Mouse (Mus musculus) cerebellum, adult 11 months (tissue): ENCODE results near the gene Kifc3.
"Not testable (repeated sequence)": the region's sequence is repeated elsewhere in the genome, so short reads cannot be mapped to it uniquely, and the experiment has no call there.

ENCODE experiments used
- DNase-seq: peaks from one replicate; pipeline ENCODE4 v3.0.0; 2022

The Kifc3 gene

DNA sequence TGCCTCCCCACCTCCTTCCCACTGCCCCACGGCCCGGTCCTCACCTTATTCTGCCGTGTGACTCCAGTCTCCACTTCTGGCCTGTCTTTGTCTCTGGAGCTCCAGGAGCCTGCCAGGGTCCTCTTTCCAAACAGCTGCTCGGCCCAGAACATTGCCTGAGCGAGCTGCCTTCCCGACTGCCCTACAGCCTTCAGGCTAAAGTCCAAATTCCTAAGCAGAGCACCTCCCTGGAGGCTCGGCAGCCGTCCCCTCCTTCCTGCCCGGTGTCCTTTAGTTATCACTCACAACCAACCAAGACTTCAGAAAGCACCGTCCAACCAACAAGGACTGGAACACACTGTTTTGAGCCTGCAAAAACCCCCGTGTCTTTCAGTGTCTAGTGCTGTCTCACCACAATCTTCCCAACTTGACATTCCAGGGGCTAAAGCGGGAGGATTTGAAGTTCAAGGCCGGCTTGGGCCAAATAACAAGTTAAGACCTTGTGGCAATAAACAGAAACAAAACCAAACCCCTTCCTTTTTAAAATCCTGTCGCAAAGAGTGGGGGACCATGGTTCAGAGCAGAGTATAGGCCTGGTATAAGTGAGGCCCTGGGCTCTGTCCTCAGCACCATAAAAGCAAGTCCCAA is at the start of gene Kifc3:
Gene Kifc3, minus strand, starts transcription at position 164 of the 627 bp plus-strand sequence.
- no peak for DNase-seq

DNA sequence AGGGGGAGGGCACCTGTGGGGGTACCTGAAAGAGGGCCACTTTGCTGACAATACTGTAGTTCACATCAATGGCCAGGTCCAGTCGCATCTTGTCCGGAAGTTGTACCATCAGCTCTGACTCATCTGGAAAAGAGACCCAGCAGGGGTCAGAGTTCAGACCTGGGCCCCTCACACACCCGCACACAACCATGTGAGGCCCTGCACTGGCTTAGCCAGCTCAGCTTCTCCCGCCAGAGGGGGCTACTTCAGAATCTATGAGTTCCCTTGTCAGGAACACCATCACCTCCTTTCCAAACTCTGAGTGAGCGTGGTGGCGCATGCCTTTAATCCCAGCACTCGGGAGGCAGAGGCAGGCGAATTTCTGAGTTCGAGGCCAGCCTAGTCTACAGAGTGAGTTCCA is 49.4 kb upstream of the Kifc3 start:
- no peak for DNase-seq

DNA sequence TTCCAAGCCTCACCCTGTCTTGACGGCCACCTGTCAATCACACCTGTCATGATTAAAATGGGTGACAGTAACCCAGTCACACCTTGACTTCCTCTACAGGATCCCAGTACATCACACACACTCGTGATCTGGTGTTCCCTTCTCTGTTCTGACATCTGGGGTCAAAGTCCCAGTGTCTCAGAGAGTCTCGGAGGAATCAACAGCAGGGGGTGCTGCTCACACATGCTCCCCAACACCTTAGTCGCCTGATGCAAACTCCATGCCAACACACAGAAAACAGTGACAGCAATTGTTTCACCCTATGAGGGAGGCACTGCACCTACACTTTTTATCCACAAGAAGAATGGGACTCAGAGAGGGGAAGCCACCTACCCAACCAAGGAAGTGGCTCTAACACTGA is 47.2 kb upstream of the Kifc3 start:
- DNase-seq = no peak

DNA sequence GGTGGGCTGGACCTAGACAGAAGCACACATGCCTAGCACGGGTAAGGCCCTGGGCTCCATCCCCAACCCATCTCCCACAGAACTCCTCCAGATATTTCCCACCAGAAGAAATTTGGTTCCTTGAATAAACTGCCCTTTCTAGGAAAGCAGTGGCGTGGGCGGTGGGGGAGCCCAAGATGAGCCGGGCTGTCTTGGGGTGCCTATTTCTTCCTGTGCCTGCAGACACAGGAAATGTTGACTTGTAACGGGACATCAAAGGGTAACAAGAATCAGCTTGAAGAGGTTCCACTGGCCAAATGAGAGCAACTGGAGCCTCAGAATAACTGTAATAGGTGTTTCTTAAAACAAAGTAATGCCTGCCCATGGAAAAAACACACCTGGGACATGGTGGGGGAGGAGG is 44.7 kb upstream of the Kifc3 start:
- DNase-seq = no peak

DNA sequence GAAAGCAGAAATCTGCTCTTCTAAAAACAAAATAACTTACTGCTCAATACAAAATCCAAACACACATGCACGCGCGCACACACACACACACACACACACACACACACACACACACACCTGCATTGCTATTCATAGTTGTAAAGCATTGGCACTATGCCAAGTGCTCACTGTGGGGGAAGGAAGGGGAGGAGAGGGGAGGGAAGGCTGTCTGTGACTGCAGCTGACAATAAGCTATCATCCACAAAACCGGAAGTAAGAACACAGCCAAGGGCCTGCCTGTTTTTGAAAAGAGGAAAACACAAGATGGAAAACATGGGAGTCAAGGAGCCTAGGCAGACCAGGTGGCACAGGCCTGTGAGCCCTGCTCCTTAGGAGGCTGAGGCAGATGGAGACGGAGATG is 42.6 kb upstream of the Kifc3 start:
- DNase-seq = no peak

DNA sequence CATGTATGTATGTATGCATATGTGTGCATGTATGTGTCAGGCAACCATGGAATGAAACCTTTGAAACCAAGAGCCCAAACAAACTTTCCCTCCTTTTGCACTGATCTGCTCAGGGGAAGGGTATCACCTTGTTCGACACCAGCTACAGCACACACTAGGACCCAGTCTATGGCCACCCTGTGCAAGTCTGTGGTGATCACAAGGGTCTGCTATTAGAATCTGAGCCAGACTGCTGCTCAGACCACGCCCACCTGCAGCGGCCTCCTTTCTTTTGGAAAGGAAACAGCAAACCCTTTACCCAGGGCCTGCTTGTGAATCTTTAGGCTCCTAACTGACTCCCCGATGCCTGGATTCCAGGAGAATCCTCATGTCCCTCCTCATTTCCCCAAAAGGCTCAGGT is 41.2 kb upstream of the Kifc3 start:
- DNase-seq = no peak

DNA sequence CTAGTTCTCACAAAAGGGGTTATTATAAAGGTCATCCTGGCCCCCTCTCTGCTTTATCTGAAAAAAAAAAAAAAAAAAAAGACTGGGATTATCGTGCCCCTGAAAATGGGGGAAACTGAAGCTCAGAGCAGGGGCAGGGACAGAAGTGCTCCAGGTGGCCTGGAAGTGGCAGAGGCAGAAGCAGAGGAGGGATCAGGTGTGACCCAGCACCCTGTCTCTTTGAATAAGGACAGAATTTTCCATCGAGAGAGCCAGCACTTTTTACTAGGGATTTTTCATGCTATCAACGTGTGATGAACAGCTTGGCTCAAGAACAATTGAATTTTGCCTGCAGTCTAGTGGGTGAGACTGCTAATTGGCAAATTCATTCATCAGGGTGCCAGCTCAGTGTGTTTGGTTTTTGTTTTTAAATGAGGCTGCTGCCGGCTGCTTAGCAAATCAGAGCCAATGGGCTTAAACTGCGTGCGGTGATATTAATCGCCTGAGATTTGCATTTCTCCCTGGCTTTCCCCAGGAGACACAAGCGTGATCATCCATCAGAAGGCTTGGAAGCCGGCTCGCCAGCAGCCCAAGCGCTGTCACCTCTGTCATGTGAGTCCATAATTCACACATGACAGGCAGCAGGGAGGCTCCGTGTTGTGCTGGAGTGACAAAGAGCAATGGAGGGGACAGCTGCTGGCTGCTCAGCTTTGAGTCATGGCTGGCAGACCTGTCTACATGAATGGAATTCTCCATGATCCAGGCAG is 40.4 kb upstream of the Kifc3 start:
- DNase-seq = no peak

DNA sequence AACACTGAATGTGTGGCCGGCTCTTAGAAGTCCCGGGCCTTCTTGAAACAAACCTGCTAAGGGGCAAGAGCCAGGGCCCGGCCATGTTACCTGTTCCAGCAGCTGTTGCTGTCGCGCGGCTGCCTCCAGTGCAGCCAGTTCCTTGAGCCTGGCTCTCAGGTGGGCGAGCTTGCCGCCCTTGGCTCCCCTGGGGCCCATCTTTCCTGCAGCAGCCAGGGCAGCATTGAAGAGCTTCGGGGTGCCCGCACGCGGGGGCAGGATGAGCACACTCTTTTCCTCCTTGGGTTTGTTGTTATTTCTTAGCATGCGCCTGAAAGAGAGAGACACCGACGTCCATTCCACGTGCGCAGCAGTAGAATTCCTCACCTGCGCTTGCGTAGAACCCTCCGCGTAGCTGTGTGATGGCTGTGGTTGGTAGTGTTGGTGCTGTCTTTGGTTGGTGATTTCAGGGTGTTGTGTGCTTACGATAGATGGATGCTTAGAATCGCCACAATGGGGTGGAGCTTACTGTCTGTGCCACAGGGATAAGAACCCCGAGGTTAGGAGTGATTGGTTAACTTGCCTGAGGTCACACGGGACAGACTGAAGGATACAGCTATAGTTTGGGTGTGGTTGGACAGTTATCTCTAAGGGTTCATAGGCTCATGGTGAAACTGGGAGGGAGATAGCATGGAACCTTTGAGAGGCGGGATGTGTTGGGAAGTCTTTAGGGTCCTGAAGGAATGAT is 39.6 kb upstream of the Kifc3 start:
- no peak for DNase-seq

DNA sequence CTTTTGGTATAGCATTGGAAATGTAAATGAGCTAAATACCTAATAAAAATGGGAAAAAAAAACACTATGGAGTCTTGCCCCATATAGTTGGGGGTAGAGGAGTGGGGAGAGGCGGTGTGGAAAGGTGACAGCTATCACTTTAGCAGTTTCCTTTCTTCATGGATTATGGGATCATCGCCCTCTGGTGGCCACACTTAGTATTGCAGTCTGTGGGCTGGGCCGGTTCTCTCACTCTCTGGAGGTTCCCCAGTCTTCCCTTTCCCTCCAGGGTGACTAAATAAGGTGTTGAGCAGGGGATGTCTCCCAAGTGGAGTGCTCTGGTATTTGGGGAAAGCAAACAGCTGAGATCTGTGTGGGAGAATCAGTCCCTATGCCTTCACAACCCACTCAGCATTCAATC is 33.1 kb upstream of the Kifc3 start:
- peak; percentile 54 for DNase-seq

DNA sequence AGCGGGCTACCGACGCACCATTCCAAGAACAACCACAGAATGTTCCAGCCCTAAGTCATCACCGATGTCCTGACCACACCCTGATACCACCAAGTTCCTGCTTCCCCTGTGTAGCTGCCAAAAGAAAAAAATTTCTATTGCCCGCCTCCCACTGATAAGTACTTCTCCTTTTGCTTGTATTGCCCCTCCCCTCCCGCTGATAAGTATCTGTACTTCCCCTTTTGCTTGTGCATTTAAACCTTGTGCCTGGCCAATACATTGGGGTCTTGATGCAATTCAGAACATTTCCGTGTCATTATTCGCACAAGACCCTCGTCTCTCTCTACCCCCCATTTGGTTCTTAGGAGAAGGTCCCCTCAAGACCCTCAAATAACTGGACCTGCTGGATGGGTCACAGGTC is 27.5 kb upstream of the Kifc3 start:
- not testable (repeated sequence) for DNase-seq

DNA sequence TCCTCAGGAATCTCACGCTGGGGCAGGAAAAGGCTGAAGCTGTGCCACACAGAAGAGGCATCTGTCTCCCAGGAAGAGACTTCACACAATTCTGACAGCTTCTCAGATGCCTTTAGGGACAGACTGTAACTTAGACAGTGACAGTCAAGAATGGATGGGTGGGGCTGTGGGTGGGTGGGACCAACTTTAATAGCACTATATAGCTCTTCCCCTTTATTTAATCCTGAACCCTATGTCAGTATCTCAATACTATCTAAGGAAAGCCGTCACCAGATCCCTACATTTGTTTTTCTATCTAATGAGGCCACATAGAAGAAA is 24.5 kb upstream of the Kifc3 start:
- no peak for DNase-seq

DNA sequence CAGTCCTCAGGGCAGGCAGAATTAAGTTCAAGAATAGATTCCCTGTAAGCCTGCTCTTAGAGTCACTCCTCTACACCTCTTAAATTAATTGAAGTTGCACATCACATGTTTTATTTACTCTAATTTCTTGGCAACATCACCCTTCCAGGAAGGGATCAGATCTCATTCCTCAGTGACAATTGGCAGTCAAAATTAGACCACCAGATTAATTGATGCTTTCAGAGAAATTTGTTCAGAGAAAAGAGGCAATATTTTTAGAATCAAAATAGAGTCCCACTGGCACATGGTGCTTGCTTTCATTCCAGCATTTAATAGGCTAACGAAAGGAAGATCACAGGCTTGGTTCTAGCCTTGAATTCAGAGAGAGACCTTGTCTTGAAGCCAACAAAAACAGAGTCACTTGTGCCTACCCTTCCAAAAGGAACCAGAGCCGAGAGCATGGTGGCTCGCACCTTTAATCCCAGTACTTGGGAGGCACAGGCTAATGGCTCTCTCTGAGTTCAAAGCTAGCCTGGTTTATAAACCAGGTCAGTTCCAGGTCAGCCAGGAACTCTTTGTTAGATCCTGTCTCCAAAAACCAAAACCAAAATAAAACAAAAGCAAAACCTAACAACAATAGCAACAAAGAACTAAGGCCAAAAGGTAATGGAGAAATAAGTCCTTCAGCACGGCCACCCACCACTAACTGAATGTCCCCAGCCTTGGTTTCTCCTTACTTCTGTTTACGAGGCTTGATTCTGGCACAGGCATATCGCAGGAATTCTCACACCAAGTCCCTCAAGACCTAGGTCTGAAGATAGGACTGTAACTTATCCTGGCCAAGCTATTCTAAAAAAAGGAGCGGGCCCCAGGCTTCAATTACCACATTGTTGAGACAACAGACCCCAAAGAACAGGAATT is 23.9 kb upstream of the Kifc3 start:
- DNase-seq = no peak

DNA sequence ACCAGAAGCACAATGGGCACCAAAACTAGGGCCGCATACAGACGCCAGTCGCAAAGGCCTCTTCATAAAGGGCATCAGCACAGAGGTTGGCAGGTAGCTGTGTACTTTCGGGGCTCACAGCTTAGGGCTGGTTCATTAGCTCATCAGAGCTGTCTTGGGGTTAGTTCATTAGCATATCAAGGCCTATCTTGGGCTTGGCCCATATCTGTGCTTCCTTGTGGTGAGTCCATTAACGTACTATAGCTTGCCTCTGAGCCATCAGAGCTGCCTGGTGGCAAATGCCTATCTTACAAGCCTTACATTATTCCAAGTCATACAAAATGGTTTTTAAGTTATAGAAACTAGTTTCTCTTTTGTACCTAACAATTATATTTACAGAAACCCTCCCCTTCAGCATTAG is 21.4 kb upstream of the Kifc3 start:
- DNase-seq = no peak

DNA sequence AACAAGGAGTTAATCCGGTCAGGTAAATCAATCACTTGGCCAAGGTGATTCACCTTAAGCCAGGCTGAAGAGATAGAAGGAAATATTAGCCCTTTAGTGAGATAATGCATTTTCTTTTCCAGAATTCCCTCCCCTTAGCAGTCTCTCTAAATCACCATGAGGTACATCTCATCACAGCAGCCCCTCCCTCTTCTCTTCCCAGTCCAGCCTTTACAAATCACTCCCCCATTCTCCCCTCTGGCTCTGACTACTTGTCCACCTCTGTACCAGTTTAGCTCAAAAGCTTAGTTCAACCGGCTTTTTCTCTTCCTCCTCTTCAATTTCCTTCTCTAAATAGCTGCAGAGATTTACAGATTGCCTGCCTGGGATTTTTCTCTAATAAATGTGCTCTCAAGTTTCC is 18.4 kb upstream of the Kifc3 start:
- no peak for DNase-seq

DNA sequence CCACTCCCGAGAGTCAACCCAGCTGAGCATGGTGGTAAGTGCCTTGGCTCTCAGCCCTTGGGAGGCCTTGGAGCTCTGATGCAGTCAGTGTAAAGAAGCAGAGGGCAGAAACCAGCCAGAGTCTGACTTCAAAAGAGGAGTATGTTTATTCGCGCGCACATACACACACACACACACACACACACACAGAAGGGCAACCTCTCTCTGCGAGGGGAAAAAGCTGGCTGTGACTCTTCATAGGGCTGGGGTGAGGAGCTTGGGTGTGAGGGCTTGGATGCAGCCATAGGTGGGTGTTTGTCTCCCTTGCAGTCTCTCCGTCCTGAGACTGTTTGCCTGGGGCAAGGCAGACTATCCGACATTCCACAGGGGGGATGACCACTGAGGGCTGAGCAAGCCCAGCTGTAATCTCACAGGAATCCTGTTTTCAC is 18.0 kb upstream of the Kifc3 start:
- no peak for DNase-seq

DNA sequence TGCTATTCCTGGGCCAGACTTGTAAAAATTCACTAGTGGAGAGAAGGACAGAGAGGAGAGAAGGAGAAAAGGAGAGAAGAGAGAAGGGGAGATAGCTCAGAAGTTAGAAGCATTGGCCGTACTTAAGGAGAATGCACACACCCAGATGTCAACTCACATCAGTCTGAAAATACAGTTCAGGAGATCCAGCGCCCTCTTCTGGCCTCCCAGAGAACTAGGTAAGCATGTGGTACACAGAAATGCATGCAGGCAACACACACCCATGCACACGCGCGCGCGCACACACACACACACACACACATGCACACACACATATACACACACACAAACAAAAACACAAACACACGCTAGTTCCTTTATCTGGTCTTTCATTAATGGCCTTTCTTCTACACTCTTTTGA is 17.0 kb upstream of the Kifc3 start:
- DNase-seq = no peak

DNA sequence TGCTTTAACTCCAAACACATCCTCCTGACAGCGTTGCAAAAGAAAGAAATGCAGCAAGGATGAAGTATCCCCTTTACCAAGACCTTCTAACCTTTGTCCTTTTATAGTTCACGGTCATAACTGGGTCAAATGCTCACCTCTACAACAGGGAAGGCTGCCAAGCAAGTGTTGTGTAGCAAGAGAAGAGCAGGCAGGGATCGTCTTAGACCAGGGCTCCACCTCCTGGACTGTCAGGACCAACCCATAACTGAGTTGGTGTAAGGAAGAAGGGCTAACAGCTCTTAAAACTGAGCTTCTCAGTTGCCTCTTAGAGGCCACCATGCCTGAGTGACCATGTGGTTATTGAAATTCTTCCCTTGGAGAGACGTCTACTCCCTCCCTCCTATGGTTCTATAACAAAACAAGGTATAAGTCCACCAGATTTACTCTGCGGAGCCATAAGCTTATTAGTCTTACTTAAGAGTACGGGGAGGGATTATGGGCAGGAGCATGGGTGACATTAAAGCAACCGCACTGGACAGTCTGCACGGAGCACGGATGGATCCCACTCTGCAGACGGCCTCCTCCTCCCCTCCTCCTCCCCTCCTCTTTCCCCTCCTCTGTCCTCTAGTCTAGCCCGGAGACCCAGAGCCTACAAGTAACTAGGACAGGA is 13.2 kb upstream of the Kifc3 start:
- no peak for DNase-seq

DNA sequence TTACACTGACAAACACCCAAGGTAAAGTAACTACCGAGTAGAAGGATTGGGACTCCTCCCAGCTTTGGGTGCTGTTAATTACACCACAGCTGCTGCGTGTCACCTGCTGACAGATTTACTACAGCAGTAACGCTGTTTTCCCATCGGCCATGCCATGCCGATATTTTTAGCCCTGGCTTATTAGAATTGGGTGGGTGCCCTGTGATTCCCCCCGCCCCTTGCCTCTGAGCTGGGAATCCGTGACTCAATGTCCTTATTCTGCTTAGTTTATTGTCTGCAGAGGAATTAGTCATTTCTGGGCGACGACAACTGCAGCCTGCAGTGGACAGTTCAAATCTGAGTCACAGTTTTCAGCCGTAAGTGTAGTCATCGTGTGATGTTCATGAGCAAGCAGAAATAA is 7.3 kb upstream of the Kifc3 start:
- no peak for DNase-seq

DNA sequence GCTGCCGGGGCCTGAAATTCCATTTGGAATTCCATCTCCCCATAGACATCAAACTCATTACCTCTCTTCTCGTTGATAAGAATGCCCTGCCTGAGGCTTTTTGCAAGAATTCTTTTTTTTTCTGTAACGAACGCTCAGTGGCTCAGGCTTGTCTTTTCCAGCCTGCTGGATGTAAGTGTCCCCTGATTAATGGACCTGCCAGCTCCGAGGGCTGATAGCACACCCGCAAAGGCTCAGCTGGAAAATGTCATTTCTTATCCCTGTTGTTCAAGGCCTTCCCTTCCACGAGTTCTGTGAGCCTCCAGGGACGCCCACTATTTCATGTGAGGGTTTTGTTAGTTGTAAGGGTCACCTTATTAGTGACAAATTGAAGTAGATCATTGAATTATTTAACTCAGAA is 3.3 kb upstream of the Kifc3 start:
- no peak for DNase-seq

DNA sequence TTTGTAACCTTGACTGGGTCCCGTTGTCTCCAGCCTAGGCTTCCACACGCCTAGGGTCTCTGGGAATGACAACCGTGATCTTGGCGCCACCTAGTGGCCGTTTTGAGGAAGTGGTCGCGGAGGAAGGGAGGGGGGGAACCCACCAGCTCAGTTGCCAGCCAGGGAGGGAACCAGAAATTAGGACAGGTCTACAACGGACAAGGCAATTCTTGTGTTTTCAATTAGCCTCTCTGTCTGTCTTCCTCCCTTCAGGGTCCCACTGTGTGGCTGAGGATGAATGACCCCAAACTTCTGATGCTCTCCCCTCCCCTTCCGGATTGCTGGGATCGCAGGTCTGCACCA is 1.4 kb upstream of the Kifc3 start:
- peak; percentile 50 for DNase-seq

DNA sequence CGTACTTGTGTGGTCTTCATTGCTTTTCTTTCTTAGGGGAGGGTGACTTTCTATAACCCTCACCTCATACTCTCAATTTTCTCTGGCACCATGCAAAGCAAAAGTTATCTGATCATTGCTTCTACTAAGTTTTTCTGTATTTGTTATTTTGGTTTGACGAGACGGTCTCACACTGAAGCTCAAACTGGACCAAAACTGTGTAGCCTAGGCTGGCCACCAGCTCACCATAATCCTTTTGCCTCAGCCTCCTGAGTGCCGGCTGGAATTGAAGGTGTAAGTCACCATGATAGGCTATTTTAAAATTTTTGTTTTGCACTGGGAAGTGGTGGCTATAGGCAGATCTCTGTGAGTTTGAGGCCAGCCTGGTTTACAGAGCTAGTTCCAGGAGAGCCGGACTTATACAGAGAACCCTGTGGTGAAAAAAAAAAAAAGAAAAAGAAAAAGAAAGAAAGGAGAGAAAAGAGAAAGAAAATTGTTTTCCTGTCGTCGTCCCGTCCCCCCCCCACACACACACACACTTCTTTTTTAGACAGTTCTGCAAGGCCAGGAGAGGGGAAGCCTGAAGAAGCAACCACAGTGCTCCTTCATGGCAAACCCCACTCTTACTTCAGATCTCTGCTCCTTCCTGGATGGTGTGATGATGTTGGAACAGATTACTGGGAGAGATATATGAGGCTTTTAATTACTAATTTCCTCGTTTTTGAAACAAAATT is 870 bp upstream of the Kifc3 start:
- no peak for DNase-seq

DNA sequence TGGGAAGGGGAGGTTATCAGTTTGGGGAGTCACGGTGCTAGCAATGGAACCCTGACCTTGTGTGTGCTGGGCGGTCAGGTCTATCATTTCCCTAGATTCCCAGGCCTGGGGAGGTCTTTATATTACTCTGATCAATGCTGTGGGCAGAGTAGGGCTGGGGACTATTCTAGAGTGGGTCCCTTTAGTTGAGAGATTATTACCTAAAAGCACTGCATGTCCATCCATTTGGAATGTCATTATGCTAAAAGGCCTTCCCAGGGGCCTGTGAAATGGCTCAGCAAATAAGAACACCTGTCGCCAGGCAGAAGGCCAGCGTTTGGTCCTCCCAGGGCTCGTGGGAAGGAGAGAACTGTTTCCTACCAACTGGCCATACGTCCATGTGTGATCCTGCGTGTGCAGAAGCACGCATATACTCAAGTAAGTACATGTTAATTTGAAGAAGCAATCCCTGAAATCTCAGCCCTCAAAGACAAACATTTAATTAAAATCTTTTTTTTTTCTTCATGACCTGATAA is 499 bp downstream of the Kifc3 start:
- DNase-seq = no peak
